Mouse (Mus musculus) frontal cortex, postnatal 36 days (tissue): ENCODE measurements around the gene Btbd2.
"Not testable (repeated sequence)": the region's sequence is repeated elsewhere in the genome, so short reads cannot be mapped to it uniquely, and the experiment has no call there.

Source experiments
- DNase-seq, 2 experiments: peaks; one replicate each; pipeline ENCODE4 v3.0.0; 2022; ENCODE audit warnings: low spot score in 2 of 2

Btbd2 gene

GRCm38 (mm10) chr10:80669737-80670485, 13.0 kb upstream of the Btbd2 start:
- no peak for DNase-seq

GRCm38 (mm10) chr10:80669018-80669417, 12.1 kb upstream of the Btbd2 start:
- no peak for DNase-seq

- DNase-seq, result no peak
These were observed 11.7 kb upstream of the Btbd2 start for GRCm38 (mm10) chr10:80668614-80669013.

- DNase-seq, result no peak
These were observed 10.1 kb upstream of the Btbd2 start for GRCm38 (mm10) chr10:80666837-80667412.

- DNase-seq, result no peak
These were observed 9.3 kb upstream of the Btbd2 start for GRCm38 (mm10) chr10:80665981-80666733.

- no peak for DNase-seq
These were observed 8.6 kb upstream of the Btbd2 start for GRCm38 (mm10) chr10:80665459-80665858.

GRCm38 (mm10) chr10:80665016-80665380, 8.1 kb upstream of the Btbd2 start:
- no peak for DNase-seq

GRCm38 (mm10) chr10:80664197-80665015, 7.5 kb upstream of the Btbd2 start:
- DNase-seq, result peak in 1 of 2 experiments; percentile 39

- no peak for DNase-seq
These were observed 6.8 kb upstream of the Btbd2 start for GRCm38 (mm10) chr10:80663485-80664196.

- DNase-seq, result no peak
These were observed 4.3 kb upstream of the Btbd2 start for GRCm38 (mm10) chr10:80661149-80661548.

GRCm38 (mm10) chr10:80659213-80659612, 2.3 kb upstream of the Btbd2 start:
- DNase-seq, result peak; percentile 70 to 81

GRCm38 (mm10) chr10:80658841-80659202, 2.0 kb upstream of the Btbd2 start:
- no peak for DNase-seq

- no peak for DNase-seq
These were observed 1.4 kb upstream of the Btbd2 start for GRCm38 (mm10) chr10:80658194-80658840.

GRCm38 (mm10) chr10:80656130-80656862, 575 bp downstream of the Btbd2 start:
- peak; percentile 91 for DNase-seq

GRCm38 (mm10) chr10:80655406-80656129, 1.3 kb downstream of the Btbd2 start:
- DNase-seq, result no peak

- no peak for DNase-seq
These were observed 2.0 kb downstream of the Btbd2 start for GRCm38 (mm10) chr10:80654866-80655265.

GRCm38 (mm10) chr10:80653156-80653720, 3.6 kb downstream of the Btbd2 start:
- no peak for DNase-seq

- peak; percentile 36 to 49 for DNase-seq
These were observed 6.5 kb downstream of the Btbd2 start for GRCm38 (mm10) chr10:80650392-80650791.

GRCm38 (mm10) chr10:80649910-80650309, 7.0 kb downstream of the Btbd2 start:
- DNase-seq, result not testable (repeated sequence)
